Mouse (Mus musculus) MEL (cell line): Measurements from ENCODE around the gene Tspan17. TPM values are rescaled to one million over a fixed set of nuclear protein-coding genes. Genes with fewer than 3 reads are reported as not detected.

Experiments
- DNase-seq: peaks from one replicate; pipeline ENCODE4 v3.0.0; 2011; ENCODE audit warnings: low read depth, low spot score
- H3K27ac ChIP-seq: 2 replicates; pipeline ENCODE4 v1.5.1; 2012; ENCODE audit warnings: low read depth, mild to moderate bottlenecking, control low read depth, low read length, moderate library complexity; ENCODE audit not compliant: control insufficient read depth
- H3K27me3 ChIP-seq, 2 experiments: fragments of 150-350 bp in 1 of 2; sonication (generic) in 1 of 2; 2 replicates each; pipeline ENCODE4 v1.6.1; 2012; ENCODE audit warnings: low read length in 2 of 2, mild to moderate bottlenecking in 2 of 2, improper control_type of control experiment in 1 of 2, moderate library complexity in 1 of 2; ENCODE audit not compliant: insufficient read depth in 2 of 2, control insufficient read depth in 1 of 2
- H3K36me3 ChIP-seq, 2 experiments: 2 replicates each; pipeline ENCODE4 v1.6.1; 2012 to 2014; ENCODE audit warnings: low read length in 2 of 2, improper control_type of control experiment in 1 of 2, inconsistent platforms in 1 of 2, mild to moderate bottlenecking in 1 of 2; ENCODE audit not compliant: insufficient read depth in 2 of 2, control insufficient read depth in 1 of 2
- H3K4me1 ChIP-seq, 2 experiments: fragments of 150-350 bp in 1 of 2; sonication (generic) in 1 of 2; 2 replicates each; pipeline ENCODE4 v1.6.1; 2012; ENCODE audit warnings: low read length in 2 of 2, improper control_type of control experiment in 1 of 2, mild to moderate bottlenecking in 1 of 2; ENCODE audit not compliant: insufficient read depth in 2 of 2, control insufficient read depth in 1 of 2
- H3K4me3 ChIP-seq, 2 experiments: fragments of 150-350 bp in 1 of 2; sonication (generic) in 1 of 2; 2 replicates each; pipeline ENCODE4 v1.5.1; 2012; ENCODE audit warnings: low read depth in 2 of 2, low read length in 2 of 2, mild to moderate bottlenecking in 2 of 2, moderate library complexity in 2 of 2, control low read depth in 1 of 2, improper control_type of control experiment in 1 of 2; ENCODE audit not compliant: control insufficient read depth in 1 of 2, insufficient read depth in 1 of 2
- H3K79me2 ChIP-seq: 2 replicates; pipeline ENCODE4 v1.6.1; 2012; ENCODE audit warnings: mild to moderate bottlenecking, low read length, moderate library complexity; ENCODE audit not compliant: control insufficient read depth, poor library complexity, insufficient read depth
- H3K9ac ChIP-seq: 2 replicates; pipeline ENCODE4 v1.6.1; 2012; ENCODE audit warnings: low read depth, mild to moderate bottlenecking, control low read depth, low read length, moderate library complexity; ENCODE audit not compliant: control insufficient read depth, poor library complexity, severe bottlenecking
- H3K9me3 ChIP-seq: fragments of 150-350 bp; sonication (generic); replicated peaks from 2 replicates; pipeline ENCODE4 v1.6.1; 2012; ENCODE audit warnings: mild to moderate bottlenecking, low read length, improper control_type of control experiment, moderate library complexity; ENCODE audit not compliant: insufficient read depth
- CHD1 ChIP-seq: IDR thresholded peaks from 2 replicates; pipeline ENCODE4 v1.6.1; 2012; ENCODE audit warnings: low read depth, mild to moderate bottlenecking, inconsistent platforms, low read length, improper control_type of control experiment
- CHD2 ChIP-seq: IDR thresholded peaks from 2 replicates; pipeline ENCODE4 v1.6.1; 2011; ENCODE audit warnings: low read length, improper control_type of control experiment
- E2F4 ChIP-seq: IDR thresholded peaks from 2 replicates; pipeline ENCODE4 v1.6.1; 2011; ENCODE audit warnings: low read depth, low read length, improper control_type of control experiment, borderline replicate concordance
- EP300 ChIP-seq, 2 experiments: IDR thresholded peaks; 2 replicates each; pipeline ENCODE4 v1.6.1; 2011; ENCODE audit warnings: improper control_type of control experiment in 2 of 2, low read length in 2 of 2, low read depth in 1 of 2, mild to moderate bottlenecking in 1 of 2
- GATA1 ChIP-seq: IDR thresholded peaks from 2 replicates; pipeline ENCODE4 v1.6.1; 2011; ENCODE audit warnings: low read depth, low read length, improper control_type of control experiment
- KAT2A ChIP-seq: conservative IDR thresholded peaks from 2 replicates; pipeline ENCODE4 v1.6.1; 2012; ENCODE audit warnings: low read depth, low read length, improper control_type of control experiment, inconsistent platforms
- MAZ ChIP-seq: IDR thresholded peaks from 2 replicates; pipeline ENCODE4 v1.6.1; 2012; ENCODE audit warnings: low read depth, mild to moderate bottlenecking, inconsistent platforms, low read length, improper control_type of control experiment
- MYB ChIP-seq: IDR thresholded peaks from 2 replicates; pipeline ENCODE4 v1.6.1; 2011; ENCODE audit warnings: mild to moderate bottlenecking, low read depth, low read length, improper control_type of control experiment
- NELFE ChIP-seq: IDR thresholded peaks from 2 replicates; pipeline ENCODE4 v1.6.1; 2011; ENCODE audit warnings: low read depth, low read length, improper control_type of control experiment
- NRF1 ChIP-seq: IDR thresholded peaks from 2 replicates; pipeline ENCODE4 v1.6.1; 2014; ENCODE audit warnings: low read depth, mild to moderate bottlenecking, inconsistent platforms, low read length, improper control_type of control experiment, moderate library complexity; ENCODE audit not compliant: poor library complexity, insufficient read depth, severe bottlenecking
- POLR2AphosphoS2 ChIP-seq: IDR thresholded peaks from 2 replicates; pipeline ENCODE4 v1.6.1; 2011; ENCODE audit warnings: low read length, improper control_type of control experiment
- POLR2AphosphoS5 ChIP-seq: IDR thresholded peaks from 2 replicates; pipeline ENCODE4 v1.6.1; 2012; ENCODE audit warnings: low read depth, borderline replicate concordance, mild to moderate bottlenecking, inconsistent platforms, low read length, moderate library complexity, mixed read lengths
- RCOR1 ChIP-seq: IDR thresholded peaks from 2 replicates; pipeline ENCODE4 v1.6.1; 2012; ENCODE audit warnings: low read depth, mild to moderate bottlenecking, inconsistent platforms, low read length, improper control_type of control experiment
- TCF12 ChIP-seq: IDR thresholded peaks from 2 replicates; pipeline ENCODE4 v1.6.1; 2014; ENCODE audit warnings: low read depth, mild to moderate bottlenecking, inconsistent platforms, low read length, improper control_type of control experiment, moderate library complexity
- UBTF ChIP-seq: IDR thresholded peaks from 2 replicates; pipeline ENCODE4 v1.6.1; 2012; ENCODE audit warnings: low read depth, mild to moderate bottlenecking, inconsistent platforms, low read length, improper control_type of control experiment, moderate library complexity, borderline replicate concordance; ENCODE audit not compliant: insufficient read depth
- ZC3H11A ChIP-seq: IDR thresholded peaks from 2 replicates; pipeline ENCODE4 v1.6.1; 2012; ENCODE audit warnings: low read depth, mild to moderate bottlenecking, inconsistent platforms, low read length, improper control_type of control experiment
- polyA plus RNA-seq, 2 experiments: library from polyadenylated mRNA; stranded (reverse) in 1 of 2; unstranded in 1 of 2; fragments of >175 nt in 1 of 2; fragments of >200 nt in 1 of 2; gene quantifications; 2 replicates each; pipeline versions ENCODE4 v1.2.1 to v1.2.4; 2012; ENCODE audit warnings: low replicate concordance in 2 of 2, low read depth in 1 of 2; ENCODE audit not compliant: insufficient read length in 2 of 2, insufficient read depth in 1 of 2, missing spikeins in 1 of 2
- total RNA-seq: library from RNA; depleted of rRNA; stranded (reverse); fragments of 300-350 nt; gene quantifications from 2 replicates; pipeline ENCODE4 v1.2.3, GENCODE M21; 2012

The Tspan17 gene
- total and polyA plus RNA-seq, 3 experiments: 4.1 to 23.0 TPM; not detected in 1

GRCm38 (mm10) chr13:54829450-54829849 lies 40.3 kb downstream of the Tspan17 start:
- no peaks in the 10 kb centered on the region for H3K36me3 ChIP-seq
- H3K27me3 ChIP-seq: no peaks in the 10 kb centered on the region
- no peak for DNase-seq
- H3K9ac ChIP-seq: no peak overlapping the region
- no peaks in the 10 kb centered on the region for H3K4me1 ChIP-seq
- TF ChIP-seq GATA1: no peak
- no peak for TF ChIP-seq MYB
- no peak for TF ChIP-seq ZC3H11A
- no peak for TF ChIP-seq EP300 (IDR thresholded peaks at IDR 0.05; ENCODE audit: low read depth in 1 of 2, low read length in 2 of 2)
- no peak for TF ChIP-seq CHD1
- no peak for TF ChIP-seq E2F4
- no peak for TF ChIP-seq CHD2
- TF ChIP-seq UBTF: no peak
- no peak for TF ChIP-seq RCOR1
- no peak for TF ChIP-seq KAT2A
- no peak for TF ChIP-seq POLR2AphosphoS2
- no peak overlapping the region for H3K27ac ChIP-seq
- H3K9me3 ChIP-seq: no peaks in the 10 kb centered on the region
- no peak overlapping the region for H3K4me3 ChIP-seq
- H3K79me2 ChIP-seq: no peaks in the 10 kb centered on the region

- H3K79me2 ChIP-seq: no peaks in the 10 kb centered on the region
- H3K4me3 ChIP-seq: no peak overlapping the region
- H3K27ac ChIP-seq: no peak overlapping the region
- H3K4me1 ChIP-seq: no peaks in the 10 kb centered on the region
- no peaks in the 10 kb centered on the region for H3K27me3 ChIP-seq
- H3K9ac ChIP-seq: no peak overlapping the region
- no peaks in the 10 kb centered on the region for H3K9me3 ChIP-seq
- no peak for DNase-seq
- H3K36me3 ChIP-seq: no peaks in the 10 kb centered on the region
- TF ChIP-seq GATA1 (no peak), NELFE (no peak), POLR2AphosphoS5 (no peak), ZC3H11A (no peak), TCF12 (no peak), NRF1 (no peak), MAZ (no peak), E2F4 (no peak)
Observed at GRCm38 (mm10) chr13:54836351-54837030, 47.3 kb downstream of the Tspan17 start.
